Mouse (Mus musculus) midbrain, embryonic 14.5 days (tissue): ENCODE results near the gene Popdc2. TPM values are rescaled to one million over a fixed set of nuclear protein-coding genes. Genes with fewer than 3 reads are reported as not detected.

ENCODE experiments used
- ATAC-seq: fragments of 200-750 bp; cut with Nextera tagmentation; 2 replicates; pipeline ENCODE4 v1.8.0; 2017; ENCODE audit warnings: moderate number of reproducible peaks, moderate library complexity; ENCODE audit not compliant: low FRiP score, low TSS enrichment
- DNase-seq: peaks from one replicate; pipeline ENCODE4 v3.0.0-alpha.2; 2015
- H3K27ac ChIP-seq: fragments of 300-500 bp; sonication (generic); replicated peaks from 2 replicates; pipeline ENCODE4 v1.5.1; 2014; ENCODE audit warnings: mild to moderate bottlenecking, low read depth, low read length, moderate library complexity
- H3K27me3 ChIP-seq: fragments of 300-500 bp; sonication (generic); 2 replicates; pipeline ENCODE4 v1.6.1; 2014; ENCODE audit warnings: low read length, control low read depth, mixed read lengths; ENCODE audit not compliant: control insufficient read depth, insufficient read depth
- H3K36me3 ChIP-seq: fragments of 300-500 bp; sonication (generic); 2 replicates; pipeline ENCODE4 v1.6.1; 2014; ENCODE audit warnings: low read length, control low read depth; ENCODE audit not compliant: control insufficient read depth, insufficient read depth
- H3K4me1 ChIP-seq: fragments of 300-500 bp; sonication (generic); 2 replicates; pipeline ENCODE4 v1.6.1; 2014; ENCODE audit warnings: mild to moderate bottlenecking, antibody characterized with exemption, low read length, control low read depth; ENCODE audit not compliant: control insufficient read depth, insufficient read depth
- H3K4me2 ChIP-seq: fragments of 300-500 bp; sonication (generic); 2 replicates; pipeline ENCODE4 v1.6.1; 2014; ENCODE audit warnings: mild to moderate bottlenecking, low read length, moderate library complexity
- H3K4me3 ChIP-seq: fragments of 300-500 bp; sonication (generic); replicated peaks from 2 replicates; pipeline ENCODE4 v1.5.1; 2014; ENCODE audit warnings: low read depth, low read length
- H3K9ac ChIP-seq: fragments of 300-500 bp; sonication (generic); replicated peaks from 2 replicates; pipeline ENCODE4 v1.6.1; 2014; ENCODE audit warnings: mild to moderate bottlenecking, low read length, moderate library complexity
- H3K9me3 ChIP-seq: fragments of 300-500 bp; sonication (generic); 2 replicates; pipeline ENCODE4 v1.6.1; 2016; ENCODE audit warnings: low read length, control low read depth, mixed read lengths; ENCODE audit not compliant: control insufficient read depth
- WGBS: fragments of 180-500 bp; shearing (Covaris S2); extraction: QIAGEN DNeasy Blood & Tissue Kit; methylation state at CpG from one replicate; pipeline ENCODE4 v1.1.7; 2014; 5-methylcytosine and 5-hydroxymethylcytosine counted together
- polyA plus RNA-seq: library from polyadenylated mRNA; unstranded; fragments of >200 nt; fragmentation: Nextera tagmentation; extraction: Ambion mirVana; gene quantifications from 2 replicates; pipeline ENCODE4 v1.2.1, GENCODE M21; 2014

The Popdc2 gene
- polyA plus RNA-seq, 1 experiment from 2014 or later: 0.51 TPM

- H3K9ac ChIP-seq: no peak overlapping the region
- no peaks in the 10 kb centered on the region for H3K4me1 ChIP-seq
- DNase-seq (no peak), ATAC-seq (no peak)
- no peak overlapping the region for H3K27ac ChIP-seq
- H3K9me3 ChIP-seq: no peaks in the 10 kb centered on the region
- H3K27me3 ChIP-seq: no peaks in the 10 kb centered on the region
- H3K4me2 ChIP-seq: no peak overlapping the region
- no peak overlapping the region for H3K4me3 ChIP-seq
- WGBS: 88% methylated on average over 6 of the region's 6 CpGs
- H3K36me3 ChIP-seq: no peaks in the 10 kb centered on the region
Observed at GRCm38 (mm10) chr16:38387389-38387788, 25.4 kb downstream of the Popdc2 start.

GRCm38 (mm10) chr16:38388757-38389156 is 26.7 kb downstream of the Popdc2 start:
- H3K4me1 ChIP-seq: no peaks in the 10 kb centered on the region
- H3K4me2 ChIP-seq: no peak overlapping the region
- no peaks in the 10 kb centered on the region for H3K36me3 ChIP-seq
- no peak for ATAC-seq
- H3K9ac ChIP-seq: no peak overlapping the region
- DNase-seq: no peak
- no peak overlapping the region for H3K4me3 ChIP-seq
- 79% methylated on average over 6 of the region's 6 CpGs for WGBS
- H3K27me3 ChIP-seq: no peaks in the 10 kb centered on the region
- no peak overlapping the region for H3K27ac ChIP-seq
- no peaks in the 10 kb centered on the region for H3K9me3 ChIP-seq

- H3K27ac ChIP-seq: no peak overlapping the region
- no peak for DNase-seq
- 83% methylated on average over 8 of the region's 8 CpGs for WGBS
Observed at GRCm38 (mm10) chr16:38389284-38389893, 27.4 kb downstream of the Popdc2 start.

GRCm38 (mm10) chr16:38390322-38390721 is 28.3 kb downstream of the Popdc2 start:
- DNase-seq (no peak), ATAC-seq (no peak)
- Histone ChIP-seq H3K9me3 (no peaks in the 10 kb centered on the region), H3K9ac (no peak overlapping the region), H3K27ac (no peak overlapping the region), H3K4me1 (no peaks in the 10 kb centered on the region), H3K27me3 (no peaks in the 10 kb centered on the region), H3K4me3 (no peak overlapping the region), H3K4me2 (no peak overlapping the region), H3K36me3 (no peaks in the 10 kb centered on the region)
- 88% methylated on average over 7 of the region's 7 CpGs for WGBS

More at GRCm38 (mm10) chr16:38389284-38389893, 27.4 kb downstream of the Popdc2 start:
- H3K4me3 ChIP-seq: no peak overlapping the region
- H3K9ac ChIP-seq: no peak overlapping the region
- ATAC-seq: no peak
- H3K4me1 ChIP-seq: no peaks in the 10 kb centered on the region
- no peaks in the 10 kb centered on the region for H3K36me3 ChIP-seq
- H3K9me3 ChIP-seq: no peaks in the 10 kb centered on the region
- no peak overlapping the region for H3K4me2 ChIP-seq
- H3K27me3 ChIP-seq: no peaks in the 10 kb centered on the region

- no peak for DNase-seq
- H3K27me3 ChIP-seq: no peaks in the 10 kb centered on the region
- no peak for ATAC-seq
- H3K4me3 ChIP-seq: no peak overlapping the region
- no peaks in the 10 kb centered on the region for H3K4me1 ChIP-seq
- H3K4me2 ChIP-seq: no peak overlapping the region
- no peaks in the 10 kb centered on the region for H3K9me3 ChIP-seq
- no peaks in the 10 kb centered on the region for H3K36me3 ChIP-seq
- no peak overlapping the region for H3K27ac ChIP-seq
- H3K9ac ChIP-seq: no peak overlapping the region
- WGBS: 85% methylated on average over 23 of the region's 23 CpGs
Observed at GRCm38 (mm10) chr16:38392126-38392894, 30.3 kb downstream of the Popdc2 start.

- Histone ChIP-seq H3K36me3 (no peaks in the 10 kb centered on the region), H3K4me3 (no peak overlapping the region), H3K9ac (no peak overlapping the region), H3K27me3 (no peaks in the 10 kb centered on the region), H3K4me2 (no peak overlapping the region), H3K27ac (no peak overlapping the region), H3K9me3 (no peaks in the 10 kb centered on the region), H3K4me1 (peaks cover 1% of the 10 kb centered on the region)
- no peak for DNase-seq
- ATAC-seq: no peak
- WGBS: 88% methylated on average over 8 of the region's 8 CpGs
Observed at GRCm38 (mm10) chr16:38394191-38394618, 32.2 kb downstream of the Popdc2 start.

GRCm38 (mm10) chr16:38395060-38395730 is 33.2 kb downstream of the Popdc2 start:
- 76% methylated on average over 6 of the region's 6 CpGs for WGBS
- Histone ChIP-seq H3K4me1 (peaks cover 8% of the 10 kb centered on the region), H3K4me2 (no peak overlapping the region), H3K27ac (no peak overlapping the region), H3K27me3 (no peaks in the 10 kb centered on the region), H3K9me3 (no peaks in the 10 kb centered on the region), H3K9ac (no peak overlapping the region), H3K4me3 (no peak overlapping the region), H3K36me3 (no peaks in the 10 kb centered on the region)
- ATAC-seq: no peak
- DNase-seq: no peak

- DNase-seq (no peak), ATAC-seq (no peak)
- 88% methylated on average over 13 of the region's 13 CpGs for WGBS
- H3K36me3 ChIP-seq: no peaks in the 10 kb centered on the region
- H3K4me3 ChIP-seq: no peak overlapping the region
- H3K27me3 ChIP-seq: no peaks in the 10 kb centered on the region
- H3K27ac ChIP-seq: no peak overlapping the region
- no peak overlapping the region for H3K4me2 ChIP-seq
- no peaks in the 10 kb centered on the region for H3K9me3 ChIP-seq
- H3K4me1 ChIP-seq: peaks cover 8% of the 10 kb centered on the region
- H3K9ac ChIP-seq: no peak overlapping the region
Observed at GRCm38 (mm10) chr16:38396155-38396554, 34.1 kb downstream of the Popdc2 start.
